In the genomic region with DNA sequence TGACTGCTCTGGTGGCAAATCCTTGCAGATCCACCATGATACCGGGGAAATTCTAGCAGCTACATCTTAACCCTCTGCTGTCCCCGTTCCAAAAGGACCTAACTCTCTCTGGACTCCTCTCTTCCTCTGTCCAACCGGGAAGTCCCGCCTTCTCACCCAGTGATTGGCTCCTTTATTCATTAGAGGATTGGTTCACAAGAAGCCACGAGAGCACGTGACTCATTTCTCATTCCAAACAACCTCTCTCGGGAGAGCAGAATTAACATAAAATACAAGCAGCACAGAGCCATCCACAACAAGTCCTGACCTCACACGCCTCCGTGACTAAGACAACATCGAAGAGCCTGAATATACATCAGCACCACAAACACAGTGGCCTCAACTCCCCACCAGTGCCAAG, we compare ENCODE assay signal across 21 mouse cellular contexts. TPM values are rescaled to one million over a fixed set of nuclear protein-coding genes. Genes with fewer than 3 reads are reported as not detected.
A peak's percentile ranks its signal among the peaks of the same experiment; 100 is the strongest.
DNase-seq lines count a peak whose midpoint lies in the region; TF ChIP-seq lines count a peak whose summit lies in the region.
"Had no signal": no experiment of that assay in that cellular context is flagged by ENCODE, and none has a peak within 500 bp of the region (broad histone marks: within the 10 kb centered on the region; RNA-seq: fewer than 3 reads in every experiment).

No protein-coding gene starts in this region.

- H3K27me3 ChIP-seq in C2C12 (ENCODE audit: control insufficient read depth, insufficient read depth, insufficient read length): peaks cover 8% of the 10 kb centered on the region
- H3K27me3 ChIP-seq: forebrain, embryonic 13.5 days; heart, embryonic 12.5 days; liver, embryonic 15.5 days had no signal

- DNase-seq in lung, postnatal 10 days: peak; percentile 40
- DNase-seq in lung, postnatal 4 days: no peak
- DNase-seq in 416B (ENCODE audit: low read depth): peak; percentile 89
- DNase-seq in R1 (ENCODE audit: low read depth, low spot score): peak; percentile 93
- DNase-seq in neural tube, embryonic 10.5 days (ENCODE audit: extremely low spot score, low spot score): no peak
- no peak for DNase-seq in layer of hippocampus, postnatal 14 days (ENCODE audit: low spot score in 2 of 2)
- DNase-seq: adrenal gland, postnatal 25 days; cerebellum, postnatal 36 days; gastrocnemius, adult 2 months; liver had no signal

- no peaks in the 10 kb centered on the region for H3K79me2 ChIP-seq in C2C12 (ENCODE audit: control insufficient read depth, insufficient read depth)

- no peak for TF ChIP-seq CTCF in C2C12 (IDR thresholded peaks at IDR 0.05; ENCODE audit: control insufficient read depth, insufficient read depth, insufficient read length)

- H3ac ChIP-seq in C2C12 (ENCODE audit: control insufficient read depth, insufficient read length, low read depth): no peak overlapping the region

- no peak overlapping the region for H3K4me3 ChIP-seq in C2C12 (ENCODE audit: insufficient read depth, poor library complexity, severe bottlenecking)
- H3K4me3 ChIP-seq: forebrain, embryonic 13.5 days; gastrocnemius, adult 2 months; heart, embryonic 12.5 days; limb, embryonic 10.5 days; liver, embryonic 15.5 days had no signal

- H3K79me3 ChIP-seq in C2C12 (ENCODE audit: low read depth): no peaks in the 10 kb centered on the region

- no peaks in the 10 kb centered on the region for H3K36me3 ChIP-seq in C2C12 (ENCODE audit: control insufficient read depth, insufficient read depth)
- H3K36me3 ChIP-seq: heart, embryonic 12.5 days; limb, embryonic 10.5 days; liver, embryonic 15.5 days had no signal

TF ChIP-seq in C2C12, 6 proteins besides CTCF, POLR2A, EP300 and RAD21:
- TF ChIP-seq USF1 (IDR thresholded peaks at IDR 0.05; ENCODE audit: low read depth) (peak; percentile 32), MYOD1 (IDR thresholded peaks at IDR 0.05; ENCODE audit: control insufficient read depth, insufficient read length, low read depth) (no peak)

RNA-seq across cellular contexts. Expression of a gene that starts 22.5 kb away (rescaled TPM):
- polyA plus RNA-seq in C2C12 (2012; fragmentation: generic; extraction: Trizol): not detected
- under 1 TPM; 0.38 to 0.65 TPM for total RNA-seq in layer of hippocampus, postnatal 14 days (2021)
- total RNA-seq: MEL; neutrophil, adult 5-6 weeks had no signal
- polyA plus RNA-seq: forebrain, embryonic 13.5 days; hindbrain, embryonic 14.5 days; inflammation-experienced regulatory T-cells, adult 6 months; macrophage; midbrain, embryonic 16.5 days had no signal

Comparison
In these comparisons a context has a peak if more than half of its experiments do, and no peak if none do; other contexts are left out.
1. DNase-seq: peak in lung, postnatal 10 days (single experiment), 416B (single experiment) and R1 (single experiment); none in lung, postnatal 4 days (0 of 2), neural tube, embryonic 10.5 days (single experiment) and layer of hippocampus, postnatal 14 days (0 of 2).